Mouse (Mus musculus) heart, adult 8-10 months (tissue): ENCODE measurements around the gene Nop56. TPM values are rescaled to one million over a fixed set of nuclear protein-coding genes. Genes with fewer than 3 reads are reported as not detected.

ENCODE experiments used
- DNase-seq: peaks from one replicate; pipeline ENCODE4 v3.0.0; 2022; ENCODE audit warnings: low spot score
- total RNA-seq, 4 experiments: library from RNA; stranded (reverse); gene quantifications; 2 replicates each; pipeline ENCODE4 v1.2.4; 2022

Gene Nop56
- 10 to 100 TPM; 25.5 to 44.1 (median 28.0) TPM for total RNA-seq

GRCm38 (mm10) chr2:130274149-130274861, at the start of gene Nop56:
Gene Nop56, plus strand, starts transcription at chr2:130274430.
- DNase-seq, result peak; percentile 100

GRCm38 (mm10) chr2:130246912-130247311, 27.3 kb upstream of the Nop56 start:
- DNase-seq, result peak; percentile 14

GRCm38 (mm10) chr2:130248226-130248625, 26.0 kb upstream of the Nop56 start:
- DNase-seq, result no peak

- DNase-seq, result no peak
Measured at GRCm38 (mm10) chr2:130256762-130257161, 17.5 kb upstream of the Nop56 start.

- DNase-seq, result no peak
Measured at GRCm38 (mm10) chr2:130260822-130261221, 13.4 kb upstream of the Nop56 start.

- DNase-seq, result no peak
Measured at GRCm38 (mm10) chr2:130261914-130262313, 12.3 kb upstream of the Nop56 start.

- no peak for DNase-seq
Measured at GRCm38 (mm10) chr2:130262398-130262797, 11.8 kb upstream of the Nop56 start.

- DNase-seq, result no peak
Measured at GRCm38 (mm10) chr2:130265520-130265919, 8.7 kb upstream of the Nop56 start.

- no peak for DNase-seq
Measured at GRCm38 (mm10) chr2:130268074-130268473, 6.2 kb upstream of the Nop56 start.

GRCm38 (mm10) chr2:130273732-130274131, 498 bp upstream of the Nop56 start:
- no peak for DNase-seq

- DNase-seq, result no peak
Measured at GRCm38 (mm10) chr2:130274862-130275261, 632 bp downstream of the Nop56 start.

- no peak for DNase-seq
Measured at GRCm38 (mm10) chr2:130275649-130276048, 1.4 kb downstream of the Nop56 start.

- DNase-seq, result no peak
Measured at GRCm38 (mm10) chr2:130279600-130280091, 5.4 kb downstream of the Nop56 start.

GRCm38 (mm10) chr2:130280224-130280623, 6.0 kb downstream of the Nop56 start:
- no peak for DNase-seq

- no peak for DNase-seq
Measured at GRCm38 (mm10) chr2:130280818-130281217, 6.6 kb downstream of the Nop56 start.

GRCm38 (mm10) chr2:130283854-130284654, 9.8 kb downstream of the Nop56 start, which contains the start of gene Idh3b:
Gene Idh3b, minus strand, starts transcription at chr2:130284547.
- peak; percentile 93 for DNase-seq

GRCm38 (mm10) chr2:130289086-130289485, 14.9 kb downstream of the Nop56 start:
- no peak for DNase-seq

- peak; percentile 69 for DNase-seq
Measured at GRCm38 (mm10) chr2:130291434-130291833, 17.2 kb downstream of the Nop56 start.

- DNase-seq, result no peak
Measured at GRCm38 (mm10) chr2:130293009-130293408, 18.8 kb downstream of the Nop56 start.

- no peak for DNase-seq
Measured at GRCm38 (mm10) chr2:130293486-130293885, 19.3 kb downstream of the Nop56 start.

GRCm38 (mm10) chr2:130294218-130294935, 20.1 kb downstream of the Nop56 start:
- DNase-seq, result no peak

GRCm38 (mm10) chr2:130294936-130295277, 20.7 kb downstream of the Nop56 start, which contains the start of gene Ebf4:
Gene Ebf4, plus strand, starts transcription at chr2:130295169.
- DNase-seq, result peak; percentile 37
